In the genomic region with DNA sequence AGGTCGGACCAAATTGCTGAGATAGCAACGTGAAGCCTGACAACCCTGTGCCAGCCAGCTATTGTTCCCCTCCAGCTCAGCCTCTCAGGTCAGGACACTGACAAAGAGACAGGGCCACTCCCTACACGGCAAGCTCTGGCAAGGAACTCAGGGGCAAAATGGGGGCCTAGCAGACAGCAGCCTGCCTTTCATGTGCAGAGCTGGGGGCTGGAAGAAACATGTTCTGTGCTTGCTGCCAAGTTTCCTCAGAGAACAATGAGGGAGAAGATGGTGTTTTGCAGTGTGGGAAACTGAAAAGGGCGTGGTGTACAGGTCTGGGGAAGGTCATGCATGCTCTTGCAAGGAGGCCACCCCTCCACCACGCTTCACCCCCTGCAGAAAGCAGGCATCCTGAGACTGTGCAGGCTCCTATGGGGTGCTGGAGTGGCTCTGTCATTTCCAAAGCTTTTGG, we compare ENCODE assay signal across 9 mouse cellular contexts.
DNase-seq lines count a peak whose midpoint lies in the region; ATAC-seq lines count a peak whose summit lies in the region.
"Had no signal": no experiment of that assay in that cellular context is flagged by ENCODE, and none has a peak within 500 bp of the region (broad histone marks: within the 10 kb centered on the region; RNA-seq: fewer than 3 reads in every experiment).

No protein-coding gene starts in this region.

- peak; percentile 39; the same call in 1 of the 2 replicates for ATAC-seq in forebrain, embryonic 13.5 days
- ATAC-seq in forebrain, embryonic 12.5 days (ENCODE audit: low FRiP score) = no peak
- ATAC-seq in intestine, embryonic 15.5 days = peak; percentile 74
- ATAC-seq in stomach, embryonic 16.5 days (ENCODE audit: insufficient read depth, low FRiP score) = peak; percentile 88

- H3K36me3 ChIP-seq in forebrain, embryonic 13.5 days (ENCODE audit: poor library complexity, severe bottlenecking) = no peaks in the 10 kb centered on the region
- no peaks in the 10 kb centered on the region for H3K36me3 ChIP-seq in forebrain, embryonic 12.5 days (replicated peaks)
- no peaks in the 10 kb centered on the region for H3K36me3 ChIP-seq in intestine, embryonic 15.5 days
- no peaks in the 10 kb centered on the region for H3K36me3 ChIP-seq in stomach, embryonic 16.5 days (ENCODE audit: control insufficient read depth, insufficient read depth, low read length)

- 34% methylated on average over 5 of the region's 5 CpGs for WGBS in forebrain, embryonic 13.5 days
- WGBS in forebrain, embryonic 12.5 days = 36% methylated on average over 5 of the region's 5 CpGs
- 33% methylated on average over 5 of the region's 5 CpGs for WGBS in intestine, embryonic 15.5 days
- 24% methylated on average over 5 of the region's 5 CpGs for WGBS in stomach, embryonic 16.5 days

- H3K4me1 ChIP-seq in forebrain, embryonic 13.5 days = peaks cover 12% of the 10 kb centered on the region
- H3K4me1 ChIP-seq in forebrain, embryonic 12.5 days = peaks cover 18% of the 10 kb centered on the region
- H3K4me1 ChIP-seq in intestine, embryonic 15.5 days (replicated peaks) = peaks cover 12% of the 10 kb centered on the region; the same call in 1 of the 2 replicates
- peaks cover 14% of the 10 kb centered on the region for H3K4me1 ChIP-seq in stomach, embryonic 16.5 days (ENCODE audit: control insufficient read depth, insufficient read depth, low read length)

- H3K9me3 ChIP-seq in forebrain, embryonic 13.5 days (replicated peaks) = no peaks in the 10 kb centered on the region
- no peaks in the 10 kb centered on the region for H3K9me3 ChIP-seq in forebrain, embryonic 12.5 days
- H3K9me3 ChIP-seq in intestine, embryonic 15.5 days = no peaks in the 10 kb centered on the region
- H3K9me3 ChIP-seq in stomach, embryonic 16.5 days (replicated peaks; ENCODE audit: control insufficient read depth, low read length) = no peaks in the 10 kb centered on the region

- no peak overlapping the region for H3K4me2 ChIP-seq in forebrain, embryonic 13.5 days
- H3K4me2 ChIP-seq in forebrain, embryonic 12.5 days = no peak overlapping the region
- H3K4me2 ChIP-seq in intestine, embryonic 15.5 days (replicated peaks) = no peak overlapping the region
- H3K4me2 ChIP-seq in stomach, embryonic 16.5 days (ENCODE audit: low read depth, low read length) = no peak overlapping the region

- DNase-seq in retina, postnatal 1 day = peak; percentile 19
- no peak for DNase-seq in retina, embryonic 14.5 days (ENCODE audit: low spot score)
- DNase-seq in urinary bladder, postnatal 14 days (ENCODE audit: low spot score) = no peak
- DNase-seq in cerebellum, adult 18-20 months = no peak
- DNase-seq: cerebellum, adult 9-10 months had no signal

- H3K27me3 ChIP-seq in forebrain, embryonic 13.5 days = no peaks in the 10 kb centered on the region
- H3K27me3 ChIP-seq in forebrain, embryonic 12.5 days = no peaks in the 10 kb centered on the region
- no peaks in the 10 kb centered on the region for H3K27me3 ChIP-seq in intestine, embryonic 15.5 days (replicated peaks)
- no peaks in the 10 kb centered on the region for H3K27me3 ChIP-seq in stomach, embryonic 16.5 days (ENCODE audit: control insufficient read depth, insufficient read depth, low read length)

- H3K4me3 ChIP-seq in forebrain, embryonic 13.5 days = no peak overlapping the region
- no peak overlapping the region for H3K4me3 ChIP-seq in forebrain, embryonic 12.5 days (replicated peaks)
- H3K4me3 ChIP-seq in intestine, embryonic 15.5 days (replicated peaks) = no peak overlapping the region
- no peak overlapping the region for H3K4me3 ChIP-seq in stomach, embryonic 16.5 days (replicated peaks; ENCODE audit: low read length)

- no peak overlapping the region for H3K9ac ChIP-seq in forebrain, embryonic 13.5 days
- no peak overlapping the region for H3K9ac ChIP-seq in forebrain, embryonic 12.5 days
- H3K9ac ChIP-seq in intestine, embryonic 15.5 days = no peak overlapping the region
- no peak overlapping the region for H3K9ac ChIP-seq in stomach, embryonic 16.5 days (ENCODE audit: low read length)

- no peak overlapping the region for H3K27ac ChIP-seq in forebrain, embryonic 13.5 days
- no peak overlapping the region for H3K27ac ChIP-seq in forebrain, embryonic 12.5 days
- H3K27ac ChIP-seq in intestine, embryonic 15.5 days = no peak overlapping the region
- H3K27ac ChIP-seq in stomach, embryonic 16.5 days (ENCODE audit: low read length) = peak overlapping the region; percentile 69
